Mouse (Mus musculus) brain, adult 10 weeks (tissue): ENCODE data around the gene Fastk. TPM values are rescaled to one million over a fixed set of nuclear protein-coding genes. Genes with fewer than 3 reads are reported as not detected.

Source experiments
- polyA plus RNA-seq: library from polyadenylated mRNA; stranded (reverse); fragments of 350-450 nt; fragmentation: Illumina TruSeq; extraction: RNeasy Lipid Tissue Mini Kit (QIAGEN cat#74804); gene quantifications from one replicate; pipeline ENCODE4 v1.2.3, GENCODE M21; 2015; ENCODE audit warnings: low read depth, low replicate concordance

Fastk gene
- polyA plus RNA-seq = 114 TPM

DNA sequence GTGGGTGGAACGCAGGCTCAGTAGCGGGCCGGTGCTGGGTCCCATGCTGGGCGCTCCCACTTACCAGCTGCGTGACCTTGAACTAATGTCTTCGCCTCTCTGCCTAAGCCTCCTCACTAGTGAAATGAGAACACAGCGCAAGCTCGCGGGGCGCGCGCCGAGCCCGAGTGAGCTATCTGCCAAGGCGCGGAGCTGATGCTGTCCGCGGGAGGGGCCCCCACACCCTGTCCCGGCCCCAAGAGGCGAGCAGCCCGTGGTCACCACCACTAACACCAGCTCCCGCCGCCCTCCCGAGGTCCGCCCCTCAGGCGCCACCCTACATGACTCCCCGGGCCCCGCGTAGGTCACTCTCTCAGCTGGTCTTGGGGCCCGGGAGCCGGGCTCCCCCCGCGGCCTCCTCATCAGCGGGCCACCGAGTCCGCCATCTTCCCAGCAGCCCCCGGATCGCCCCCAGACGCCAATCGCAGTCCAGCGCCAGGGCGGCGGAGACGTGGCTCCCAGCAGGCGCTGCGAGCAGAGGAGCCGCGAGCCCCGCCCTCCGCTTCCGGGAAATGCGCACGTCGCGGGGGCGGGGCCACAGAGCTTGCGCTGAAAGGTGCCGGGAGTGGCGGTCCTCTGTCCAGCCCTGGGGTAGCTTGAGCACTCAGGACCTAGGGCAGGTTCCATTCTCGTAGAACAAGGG lies at the start of gene Fastk:
Gene Fastk (minus strand): TSS at position 542 of the 682 bp plus-strand sequence.

DNA sequence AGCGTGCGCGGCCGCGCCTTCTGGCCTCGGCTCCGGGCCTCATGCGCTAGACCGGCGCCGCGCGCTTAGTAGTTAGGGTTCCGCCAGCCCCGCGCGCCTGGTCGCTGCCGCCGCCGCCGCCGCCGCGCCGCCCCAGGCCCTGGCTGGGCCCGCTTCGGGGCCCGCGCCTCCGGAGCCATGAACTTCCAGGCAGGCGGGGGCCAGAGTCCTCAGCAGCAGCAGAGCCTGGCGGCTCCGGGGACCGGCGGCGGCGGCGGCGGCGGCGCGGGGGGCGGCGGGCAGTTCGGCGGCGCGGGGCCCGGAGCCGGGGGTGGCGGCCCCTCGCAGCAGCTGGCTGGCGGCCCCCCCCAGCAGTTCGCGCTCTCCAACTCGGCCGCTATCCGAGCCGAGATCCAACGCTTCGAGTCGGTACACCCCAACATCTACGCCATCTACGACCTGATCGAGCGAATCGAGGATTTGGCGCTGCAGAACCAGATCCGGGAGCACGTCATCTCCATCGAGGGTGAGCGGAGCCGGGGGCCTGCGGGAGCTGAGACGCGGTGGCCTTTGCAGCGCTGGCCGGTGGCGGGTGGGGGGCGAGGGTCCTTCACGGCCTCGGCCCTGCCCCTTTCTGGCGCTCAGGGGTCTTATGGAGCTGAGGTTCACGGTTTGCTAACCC lies 7.1 kb upstream of the Fastk start, which contains the start of gene Agap3:
Gene Agap3 (plus strand): TSS at position 148 of the 661 bp plus-strand sequence.

DNA sequence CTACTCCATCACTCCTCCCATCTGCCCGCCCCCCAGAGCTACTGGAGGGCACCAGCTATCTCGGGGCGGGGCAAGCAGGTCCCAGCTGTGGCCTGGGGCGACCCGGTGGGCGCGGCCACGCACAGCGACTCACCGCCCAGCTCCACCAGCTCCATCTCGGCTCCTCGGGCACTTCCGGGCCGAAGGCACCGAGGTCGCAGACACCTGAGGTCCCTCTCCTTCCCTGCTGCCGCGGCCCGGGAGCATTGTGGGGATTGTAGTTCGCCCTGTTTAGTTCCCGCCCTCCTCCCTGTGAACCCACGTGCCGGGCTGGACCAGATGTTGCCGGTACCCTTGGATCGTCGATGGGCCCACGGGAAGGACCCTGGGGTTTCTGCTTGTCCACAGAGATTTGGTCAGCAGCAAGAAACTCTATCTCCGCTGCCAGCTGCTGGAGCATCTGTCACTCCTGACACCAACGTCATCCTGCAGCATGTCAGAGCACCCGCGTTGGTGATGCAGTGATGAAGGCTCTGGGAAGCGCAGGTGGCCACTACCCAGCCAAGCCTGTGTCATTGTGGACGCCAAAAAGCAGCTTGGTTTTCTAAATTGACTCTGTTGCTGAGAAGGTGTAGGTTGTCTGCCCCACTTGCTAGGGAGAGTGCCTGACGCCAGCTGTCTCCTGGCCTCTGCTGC lies 2.7 kb upstream of the Fastk start, which contains the start of gene Tmub1:
Gene Tmub1 (minus strand): TSS at position 231 of the 675 bp plus-strand sequence.

DNA sequence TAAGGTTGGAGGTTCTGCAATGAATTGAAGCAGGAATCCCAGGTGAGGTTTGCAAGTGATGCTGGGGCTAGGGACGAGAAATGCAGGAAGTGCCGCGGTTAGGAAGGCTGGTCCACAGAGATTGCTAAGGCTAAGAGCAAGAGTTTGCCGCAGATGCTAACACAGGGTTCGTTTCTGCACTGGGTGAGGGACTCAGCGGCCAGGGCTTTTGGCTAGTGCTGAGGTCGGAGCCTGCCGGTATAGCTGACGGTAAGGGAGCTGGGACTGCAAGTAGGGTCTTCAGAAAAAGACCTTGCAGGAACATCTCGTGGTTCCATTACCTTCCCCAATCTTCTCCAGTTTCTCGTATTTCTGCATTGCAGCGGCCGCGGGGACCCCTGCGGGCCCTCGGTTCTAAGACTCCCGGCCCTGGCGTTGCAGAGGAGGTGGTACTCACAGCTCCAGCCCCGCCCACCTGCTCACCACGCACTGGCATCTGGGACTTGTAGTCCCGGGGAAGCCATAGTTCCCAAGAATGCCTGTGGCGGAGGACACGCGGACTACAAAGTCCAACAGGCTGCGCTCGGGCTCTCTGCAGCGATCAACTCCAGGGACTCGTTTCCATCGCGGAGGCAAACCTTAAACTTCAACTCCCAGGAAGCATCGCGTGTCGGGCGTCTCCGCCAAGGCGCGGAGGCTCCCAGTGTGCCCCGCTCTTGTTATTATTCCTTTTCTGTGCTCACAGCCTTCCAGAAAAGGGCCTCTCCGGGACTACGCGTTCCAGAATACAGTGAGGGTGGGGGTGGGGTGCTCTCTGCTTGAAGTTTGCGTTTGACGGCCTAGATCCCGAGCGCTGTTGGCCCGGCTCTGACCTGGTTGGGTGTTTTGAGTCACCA lies 21.7 kb downstream of the Fastk start, which contains the start of the genes Cdk5 and Slc4a2:
Gene Cdk5 (minus strand): TSS at position 402 of the 875 bp plus-strand sequence.
Gene Slc4a2 (plus strand): TSS at position 709 of the 875 bp plus-strand sequence.

DNA sequence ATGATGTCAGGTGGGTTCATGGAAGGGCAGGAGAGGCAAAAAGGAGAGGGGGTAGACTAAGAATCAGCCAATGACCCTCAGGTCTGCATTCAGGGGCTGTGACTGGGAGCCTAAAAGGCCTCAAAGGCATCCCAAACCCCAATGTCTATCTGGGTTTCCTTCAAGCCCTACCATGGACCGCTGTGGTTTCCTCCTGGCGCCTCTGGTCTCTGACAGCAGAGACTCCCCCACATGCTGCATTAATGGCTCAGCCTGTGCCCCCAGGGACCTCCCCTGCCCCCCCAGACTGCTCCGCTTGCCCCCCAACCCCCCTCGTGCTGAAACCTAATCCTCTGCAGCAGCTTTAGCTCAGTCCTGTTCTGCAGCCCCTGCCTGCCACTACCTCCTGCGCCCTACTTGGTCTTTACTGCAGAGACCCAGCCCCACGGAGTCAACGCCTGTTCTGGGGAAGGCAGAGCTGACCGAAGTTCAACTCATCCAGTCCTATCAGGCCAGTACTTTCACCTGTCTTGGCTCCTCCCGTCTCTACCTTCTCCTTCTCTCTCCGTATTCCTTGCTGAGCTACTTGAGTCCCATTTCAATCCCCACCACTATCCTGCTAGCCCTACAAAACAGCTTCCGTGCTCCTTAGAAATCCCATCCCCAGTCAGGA lies 31.9 kb downstream of the Fastk start, which contains the start of gene Asic3:
Gene Asic3 (plus strand): TSS at position 351 of the 652 bp plus-strand sequence.

DNA sequence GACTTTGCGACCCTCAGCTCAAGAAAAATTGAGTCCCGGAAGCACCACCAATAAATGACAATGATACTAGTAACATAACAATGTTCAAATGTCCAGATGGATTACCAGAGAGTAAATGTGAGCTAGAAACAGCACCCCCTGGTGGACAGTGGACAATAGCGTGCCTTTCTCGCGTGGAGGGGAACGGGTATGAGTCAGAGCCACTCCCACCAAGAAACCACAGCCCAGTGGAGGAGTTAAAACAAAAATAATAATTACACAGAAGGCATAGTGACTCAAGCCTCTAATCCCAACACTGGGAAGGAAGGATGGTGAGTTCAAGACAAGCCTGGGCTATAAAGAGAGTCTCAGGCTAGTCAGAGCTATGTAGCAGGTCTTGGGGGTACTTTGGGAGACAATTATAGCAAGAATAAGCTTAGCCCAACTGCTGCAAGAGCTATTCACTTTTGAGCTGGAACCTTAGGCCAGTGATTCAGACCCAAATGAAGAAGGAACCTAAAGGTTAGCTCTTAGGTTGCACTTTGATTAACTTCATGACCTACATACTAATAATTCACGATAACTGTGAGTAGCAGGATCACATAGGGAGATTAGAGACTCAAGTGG lies 51.6 kb downstream of the Fastk start, which contains the start of gene Abcb8:
Gene Abcb8 (plus strand): TSS at position 272 of the 606 bp plus-strand sequence.

DNA sequence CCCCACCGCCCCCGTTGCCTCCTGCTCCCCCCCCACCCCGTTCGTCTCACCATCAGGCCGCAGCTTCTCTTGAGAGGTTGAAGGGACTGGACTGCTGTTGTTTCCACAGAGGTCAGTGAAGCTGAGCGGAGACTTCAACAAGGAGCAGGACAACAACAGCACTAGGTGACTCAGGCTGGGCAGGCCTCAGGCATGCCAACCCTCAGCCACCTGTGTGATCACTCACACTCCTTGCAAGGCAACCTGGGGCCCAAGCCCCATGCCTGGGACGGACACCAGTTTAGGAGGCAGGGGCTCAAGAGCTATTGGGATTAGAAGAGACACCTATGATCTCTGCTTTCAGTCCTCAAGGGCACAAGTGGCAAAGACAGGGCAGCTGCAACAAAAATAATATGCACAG lies 53.2 kb downstream of the Fastk start, which contains the start of gene Atg9b:
Gene Atg9b (minus strand): TSS at position 280 of the 400 bp plus-strand sequence.

Other genes with a start within 250 kb of the Fastk start
- 22.7 TPM for gene Kcnh2, start 93.7 kb downstream of the Fastk start, polyA plus RNA-seq
- 5.9 TPM for gene Nos3, start 80.5 kb downstream of the Fastk start, polyA plus RNA-seq
- 6.0 TPM for gene Atg9b, start 53.1 kb downstream of the Fastk start, polyA plus RNA-seq
- gene Abcb8, start 51.6 kb downstream of the Fastk start, polyA plus RNA-seq = 46.2 TPM
- gene Asic3, start 31.9 kb downstream of the Fastk start, polyA plus RNA-seq = 0.19 TPM
- gene Cdk5, start 21.8 kb downstream of the Fastk start, polyA plus RNA-seq = 176 TPM
- 30.8 TPM for gene Slc4a2, start 21.4 kb downstream of the Fastk start, polyA plus RNA-seq
- 35.1 TPM for gene Tmub1, start 2.6 kb upstream of the Fastk start, polyA plus RNA-seq
- 378 TPM for gene Agap3, start 6.9 kb upstream of the Fastk start, polyA plus RNA-seq
- gene Gbx1, start 81.9 kb upstream of the Fastk start, polyA plus RNA-seq = 0.33 TPM
- gene Asb10, start 95.7 kb upstream of the Fastk start, polyA plus RNA-seq = 0.24 TPM
- not detected for gene 4931409K22Rik, start 111.5 kb upstream of the Fastk start, polyA plus RNA-seq
- gene Abcf2, start 132.2 kb upstream of the Fastk start, polyA plus RNA-seq = 99.2 TPM
- 25.9 TPM for gene Chpf2, start 141.5 kb upstream of the Fastk start, polyA plus RNA-seq
- 96.9 TPM for gene Smarcd3, start 179.1 kb upstream of the Fastk start, polyA plus RNA-seq
- gene Nub1, start 240.2 kb upstream of the Fastk start, polyA plus RNA-seq = 64.9 TPM